Mouse (Mus musculus) hindbrain, postnatal 0 days (tissue): ENCODE measurements around the gene Slc26a9. TPM values are rescaled to one million over a fixed set of nuclear protein-coding genes. Genes with fewer than 3 reads are reported as not detected.
A peak's percentile ranks its signal among the peaks of the same experiment; 100 is the strongest.

Source experiments
- ATAC-seq: fragments of 200-750 bp; cut with Nextera tagmentation; 2 replicates; pipeline ENCODE4 v1.8.0; 2017; ENCODE audit warnings: mild to moderate bottlenecking, moderate TSS enrichment, moderate library complexity
- DNase-seq: peaks from one replicate; pipeline ENCODE4 v3.0.0-alpha.2; 2015; ENCODE audit warnings: low spot score
- H3K27ac ChIP-seq: fragments of 300-500 bp; sonication (generic); 2 replicates; pipeline ENCODE4 v1.5.1; 2014; ENCODE audit warnings: mild to moderate bottlenecking
- H3K27me3 ChIP-seq: fragments of 300-500 bp; sonication (generic); 2 replicates; pipeline ENCODE4 v1.6.1; 2014; ENCODE audit warnings: low read length, mixed read lengths; ENCODE audit not compliant: insufficient read depth
- H3K36me3 ChIP-seq: fragments of 300-500 bp; sonication (generic); 2 replicates; pipeline ENCODE4 v1.6.1; 2014; ENCODE audit warnings: low read length, mixed read lengths; ENCODE audit not compliant: insufficient read depth
- H3K4me1 ChIP-seq: fragments of 300-500 bp; sonication (generic); 2 replicates; pipeline ENCODE4 v1.6.1; 2014; ENCODE audit warnings: antibody characterized with exemption, low read length, mixed read lengths; ENCODE audit not compliant: insufficient read depth
- H3K4me2 ChIP-seq: fragments of 300-500 bp; sonication (generic); 2 replicates; pipeline ENCODE4 v1.6.1; 2014; ENCODE audit warnings: low read depth, mild to moderate bottlenecking, low read length, moderate library complexity, mixed read lengths
- H3K4me3 ChIP-seq: fragments of 300-500 bp; sonication (generic); 2 replicates; pipeline ENCODE4 v1.5.1; 2014; ENCODE audit warnings: low read length
- H3K9ac ChIP-seq: fragments of 300-500 bp; sonication (generic); replicated peaks from 2 replicates; pipeline ENCODE4 v1.6.1; 2014; ENCODE audit warnings: mild to moderate bottlenecking, low read length, moderate library complexity, mixed read lengths
- H3K9me3 ChIP-seq: fragments of 300-500 bp; sonication (generic); 2 replicates; pipeline ENCODE4 v1.6.1; 2016; ENCODE audit warnings: low read length, mixed read lengths
- CTCF ChIP-seq: IDR thresholded peaks from 2 replicates; pipeline ENCODE4 v1.5.1; 2016; ENCODE audit warnings: antibody characterized with exemption, control low read depth, low read depth
- WGBS: fragments of 180-500 bp; shearing (Covaris S2); extraction: QIAGEN DNeasy Blood & Tissue Kit; methylation state at CpG from one replicate; pipeline ENCODE4 v1.1.7; 2014; 5-methylcytosine and 5-hydroxymethylcytosine counted together
- polyA plus RNA-seq: library from polyadenylated mRNA; unstranded; fragments of >200 nt; fragmentation: Nextera tagmentation; extraction: Ambion mirVana; gene quantifications from 2 replicates; pipeline ENCODE4 v1.2.1, GENCODE M21; 2015
- total RNA-seq: library from RNA; depleted of rRNA; stranded (reverse); fragments of >200 nt; gene quantifications from 2 replicates; pipeline ENCODE4 v1.2.3, GENCODE M21; 2014

The Slc26a9 gene
- total and polyA plus RNA-seq, 2 experiments from 2014 or later: 0.10 to 0.37 TPM

GRCm38 (mm10) chr1:131734657-131735273 lies 9.1 kb upstream of the Slc26a9 start:
- no peak overlapping the region for H3K4me2 ChIP-seq

GRCm38 (mm10) chr1:131736494-131736893 lies 7.3 kb upstream of the Slc26a9 start:
- no peak for DNase-seq
- TF ChIP-seq CTCF: no peak
- H3K4me3 ChIP-seq: no peak overlapping the region
- H3K36me3 ChIP-seq: no peaks in the 10 kb centered on the region
- H3K9ac ChIP-seq: no peak overlapping the region
- WGBS: 86% methylated on average over 9 of the region's 9 CpGs
- no peaks in the 10 kb centered on the region for H3K4me1 ChIP-seq
- no peaks in the 10 kb centered on the region for H3K27me3 ChIP-seq
- H3K4me2 ChIP-seq: no peak overlapping the region
- ATAC-seq: no peak
- no peak overlapping the region for H3K27ac ChIP-seq
- no peaks in the 10 kb centered on the region for H3K9me3 ChIP-seq

More at GRCm38 (mm10) chr1:131734657-131735273, 9.1 kb upstream of the Slc26a9 start:
- Histone ChIP-seq H3K9me3 (no peaks in the 10 kb centered on the region), H3K27ac (no peak overlapping the region), H3K36me3 (no peaks in the 10 kb centered on the region), H3K4me1 (no peaks in the 10 kb centered on the region), H3K4me3 (no peak overlapping the region), H3K9ac (no peak overlapping the region), H3K27me3 (no peaks in the 10 kb centered on the region)
- ATAC-seq: no peak
- 97% methylated on average over 6 of the region's 6 CpGs for WGBS
- no peak for TF ChIP-seq CTCF
- DNase-seq: no peak

GRCm38 (mm10) chr1:131737269-131737668 lies 6.6 kb upstream of the Slc26a9 start:
- Histone ChIP-seq H3K27ac (no peak overlapping the region), H3K9me3 (no peaks in the 10 kb centered on the region), H3K4me1 (no peaks in the 10 kb centered on the region), H3K4me3 (no peak overlapping the region), H3K36me3 (no peaks in the 10 kb centered on the region), H3K4me2 (no peak overlapping the region), H3K9ac (no peak overlapping the region), H3K27me3 (no peaks in the 10 kb centered on the region)
- DNase-seq: peak; percentile 87
- ATAC-seq: peak; percentile 93
- 36% methylated on average over 5 of the region's 5 CpGs for WGBS
- TF ChIP-seq CTCF: no peak

- Histone ChIP-seq H3K4me1 (no peaks in the 10 kb centered on the region), H3K9ac (no peak overlapping the region), H3K4me2 (no peak overlapping the region), H3K9me3 (no peaks in the 10 kb centered on the region), H3K36me3 (no peaks in the 10 kb centered on the region), H3K4me3 (no peak overlapping the region), H3K27ac (no peak overlapping the region), H3K27me3 (no peaks in the 10 kb centered on the region)
- DNase-seq (no peak), ATAC-seq (no peak)
- TF ChIP-seq CTCF: no peak
- WGBS: 89% methylated on average over 1 of the region's 1 CpGs
These were observed 5.1 kb upstream of the Slc26a9 start for GRCm38 (mm10) chr1:131738760-131739159.

GRCm38 (mm10) chr1:131739481-131740160 lies 4.2 kb upstream of the Slc26a9 start:
- DNase-seq: no peak
- Histone ChIP-seq H3K27me3 (no peaks in the 10 kb centered on the region), H3K9ac (no peak overlapping the region), H3K9me3 (no peaks in the 10 kb centered on the region), H3K36me3 (no peaks in the 10 kb centered on the region), H3K4me2 (no peak overlapping the region), H3K4me3 (no peak overlapping the region), H3K4me1 (no peaks in the 10 kb centered on the region), H3K27ac (no peak overlapping the region)
- TF ChIP-seq CTCF: no peak
- ATAC-seq: no peak
- 87% methylated on average over 9 of the region's 9 CpGs for WGBS

GRCm38 (mm10) chr1:131745391-131745790 lies 1.6 kb downstream of the Slc26a9 start:
- Histone ChIP-seq H3K36me3 (no peaks in the 10 kb centered on the region), H3K4me1 (no peaks in the 10 kb centered on the region), H3K27me3 (0 out of 2 replicates have a peak, but pooled peaks cover 4% of the 10 kb centered on the region), H3K9me3 (no peaks in the 10 kb centered on the region), H3K27ac (no peak overlapping the region), H3K9ac (no peak overlapping the region), H3K4me2 (no peak overlapping the region), H3K4me3 (no peak overlapping the region)
- no peak for ATAC-seq
- no peak for TF ChIP-seq CTCF
- DNase-seq: no peak
- 70% methylated on average over 5 of the region's 5 CpGs for WGBS

- Histone ChIP-seq H3K9me3 (no peaks in the 10 kb centered on the region), H3K27ac (no peak overlapping the region), H3K4me3 (no peak overlapping the region), H3K4me1 (peaks cover 13% of the 10 kb centered on the region; the same call in 1 of the 2 replicates), H3K4me2 (no peak overlapping the region), H3K27me3 (0 out of 2 replicates have a peak, but pooled peaks cover 4% of the 10 kb centered on the region), H3K9ac (no peak overlapping the region), H3K36me3 (no peaks in the 10 kb centered on the region)
- 55% methylated on average over 2 of the region's 2 CpGs for WGBS
- TF ChIP-seq CTCF: no peak
- no peak for ATAC-seq
- no peak for DNase-seq
These were observed 3.9 kb downstream of the Slc26a9 start for GRCm38 (mm10) chr1:131747761-131748160.
